Mouse (Mus musculus) cerebellum, postnatal 36 days (tissue): ENCODE measurements at regions not wholly inside any gene's neighbourhood (a gene's known extent, or its start where the extent isn't known, plus 50 kb on each side); places are given as distances from the start of the nearest gene placed in this dataset.

Experiments used
- DNase-seq, 2 experiments: peaks; one replicate each; pipeline ENCODE4 v3.0.0; 2021 to 2022; ENCODE audit warnings: mixed read lengths in 2 of 2

DNA sequence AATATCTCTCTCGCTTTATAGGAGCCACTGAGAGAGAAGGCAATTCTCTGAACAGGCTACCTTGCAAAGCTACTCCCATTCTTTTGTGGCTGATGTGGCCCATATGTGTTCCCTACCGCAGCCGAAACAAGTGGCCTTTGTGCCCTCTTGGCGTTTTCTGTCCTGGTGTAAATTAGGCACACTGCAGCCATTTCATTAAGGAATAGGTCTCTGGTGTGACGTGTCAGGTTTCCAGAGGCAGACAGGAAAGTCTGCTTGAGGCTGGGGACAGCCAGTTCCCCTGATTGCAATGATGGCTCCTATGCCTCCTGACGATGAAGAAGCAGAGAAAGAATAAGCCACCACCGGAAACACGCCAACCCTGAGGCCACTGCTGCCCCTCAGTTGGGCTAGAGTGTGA lies 59.3 kb upstream of the Bcor start:
- DNase-seq = no peak

DNA sequence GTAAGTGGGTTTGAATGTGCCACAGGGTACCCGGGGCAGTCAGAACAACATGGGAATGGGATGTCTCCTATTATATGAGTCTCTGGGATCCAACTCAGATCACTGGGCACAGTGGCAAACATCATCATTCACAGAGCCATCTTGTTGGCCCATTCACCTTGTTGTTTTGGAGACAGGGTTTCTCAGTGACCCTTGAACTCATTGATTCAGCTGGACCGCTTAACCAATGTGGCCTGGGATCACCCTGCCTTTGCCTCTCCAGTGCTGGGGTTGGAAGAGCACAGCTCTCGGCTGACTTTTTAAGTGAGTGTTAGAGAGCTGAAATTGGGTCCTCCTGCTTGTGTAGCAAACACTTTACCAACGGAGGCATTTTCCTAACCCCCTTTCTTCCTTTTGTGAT lies 64.2 kb upstream of the Bcor start:
- no peak for DNase-seq

DNA sequence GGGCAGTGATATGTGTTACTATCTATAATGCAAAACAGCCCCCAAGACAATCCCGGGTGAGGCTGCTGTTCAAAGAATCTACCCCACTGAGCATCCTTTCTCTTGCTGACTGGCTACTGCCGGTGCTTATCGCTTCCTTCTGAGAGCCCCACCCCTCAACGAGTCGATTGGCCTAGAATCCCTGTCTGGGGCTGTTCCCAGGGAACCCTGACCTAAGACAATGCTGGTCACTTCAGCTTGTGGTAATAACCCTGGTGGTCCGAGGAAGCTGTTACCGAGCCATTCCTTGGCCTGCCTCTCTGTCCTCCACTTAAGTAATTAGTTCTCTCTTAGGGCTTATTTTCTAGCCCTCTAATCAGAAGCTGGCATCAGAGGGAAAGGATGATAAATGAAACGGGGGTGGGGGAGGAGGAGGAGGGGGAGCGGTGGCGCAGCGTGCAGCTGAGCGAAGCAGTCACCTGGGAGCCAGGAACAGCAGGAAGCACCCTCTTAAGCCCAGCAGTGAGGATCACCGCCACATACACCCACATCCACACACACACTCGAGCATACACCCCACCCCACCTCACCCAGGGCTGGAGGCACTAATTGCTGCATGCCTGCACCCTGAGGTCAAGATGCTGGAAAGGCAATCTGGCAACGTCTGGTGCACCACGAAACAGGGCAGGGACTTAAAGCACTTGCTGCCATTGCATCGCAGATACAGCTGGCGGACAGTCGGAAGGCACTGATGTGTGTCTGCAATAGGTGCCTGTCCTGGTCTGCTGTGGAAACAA lies 65.1 kb upstream of the Bcor start:
- DNase-seq = no peak

DNA sequence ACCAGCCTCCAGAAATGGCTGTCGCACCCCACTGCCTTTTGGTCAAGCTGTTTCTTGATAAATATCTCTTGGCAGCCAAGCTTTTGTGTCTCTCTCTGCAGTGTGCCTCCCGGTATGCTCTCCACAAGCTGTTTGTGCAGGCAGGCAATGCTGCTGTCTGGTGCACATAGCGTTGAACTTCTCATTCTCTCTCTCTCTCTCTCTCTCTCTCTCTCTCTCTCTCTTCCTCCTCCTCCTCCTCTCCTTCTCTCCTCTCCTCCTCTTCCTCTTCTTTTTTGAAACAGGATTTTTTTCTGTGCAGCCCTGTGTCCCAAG lies 65.7 kb upstream of the Bcor start:
- DNase-seq = peak in 1 of 2 experiments; percentile 13

DNA sequence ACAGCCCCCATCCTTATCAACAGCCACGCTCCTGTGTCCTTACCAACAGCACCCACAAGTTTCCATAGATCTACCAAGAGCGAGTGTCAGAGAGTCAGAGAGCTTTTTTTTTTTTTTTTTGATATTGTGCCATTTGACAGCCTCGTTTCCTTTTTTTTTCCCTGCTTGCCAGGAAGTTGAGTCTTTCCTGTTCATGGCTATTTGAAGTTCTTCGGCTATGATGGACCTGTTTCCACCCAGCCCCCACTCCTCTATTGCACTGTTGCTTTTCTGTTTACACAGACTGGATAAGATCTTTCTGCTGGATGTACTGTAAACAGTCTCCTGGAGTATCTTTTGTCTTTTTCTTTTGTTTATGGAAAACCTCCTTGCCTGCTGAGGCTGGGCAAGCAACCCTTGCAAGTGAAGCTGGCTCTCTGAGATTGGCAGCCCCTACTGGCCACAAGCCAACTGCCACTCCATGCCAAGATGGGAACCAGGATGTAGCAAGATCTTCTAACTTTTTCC lies 80.4 kb upstream of the Bcor start:
- DNase-seq = peak; percentile 4 to 9

DNA sequence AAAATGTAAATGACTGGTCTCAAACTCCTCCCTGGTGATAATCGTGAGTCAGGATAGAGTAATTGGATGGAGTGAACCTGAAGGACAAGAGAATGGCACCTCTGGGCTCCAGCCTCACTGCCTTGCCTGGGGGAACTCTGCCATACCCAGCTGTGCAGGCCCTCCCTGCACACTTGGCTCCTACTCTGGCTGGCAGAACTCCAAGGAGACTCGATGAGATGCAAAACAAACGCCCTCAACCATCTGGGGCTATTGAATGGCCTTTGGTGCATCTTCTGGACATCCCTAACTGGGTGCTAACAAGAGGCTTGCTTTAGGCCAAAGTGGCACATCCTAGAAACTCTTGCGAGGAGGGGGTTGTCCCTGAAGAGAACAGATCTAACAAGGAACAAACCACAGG lies 81.6 kb upstream of the Bcor start:
- DNase-seq = no peak

DNA sequence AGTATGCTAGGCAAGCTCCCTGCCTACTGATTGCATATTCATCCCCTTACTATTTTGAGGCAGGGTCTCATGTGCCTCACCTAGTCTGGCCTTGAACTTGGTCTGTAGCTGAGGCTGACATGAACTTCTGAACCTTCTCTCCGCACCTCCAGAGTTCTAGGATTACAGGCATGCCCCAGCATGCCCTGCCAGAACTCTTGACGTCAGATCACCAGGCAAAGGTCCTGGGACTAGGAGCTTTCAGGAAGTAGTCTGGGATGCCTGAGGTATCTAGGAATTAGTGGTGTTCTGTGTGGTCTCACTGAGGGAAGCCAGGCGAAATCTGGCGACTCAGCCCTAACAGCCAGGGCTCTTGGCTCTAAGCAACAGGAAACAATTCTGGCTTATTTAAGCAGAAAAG lies 88.9 kb upstream of the Bcor start:
- no peak for DNase-seq

DNA sequence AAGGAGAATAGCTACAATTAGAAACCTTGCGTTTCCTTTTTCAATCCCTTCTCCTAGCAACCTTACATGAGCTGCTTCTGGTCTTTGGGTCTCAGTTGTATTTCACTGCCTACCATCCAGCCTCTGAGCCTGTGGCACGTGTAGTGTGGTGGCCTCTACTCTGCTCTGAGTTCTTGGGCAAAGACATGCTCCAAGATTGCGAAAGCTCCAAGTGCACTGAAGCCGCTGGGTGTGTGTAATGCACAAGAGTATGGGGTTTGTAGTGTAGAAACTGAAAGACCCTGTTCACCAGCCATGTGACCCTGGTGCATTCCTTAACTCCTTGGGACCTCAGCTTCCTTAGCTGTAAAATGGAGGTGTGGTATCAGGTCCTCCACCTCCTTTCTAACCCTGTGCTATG lies 89.8 kb upstream of the Bcor start:
- DNase-seq = no peak

DNA sequence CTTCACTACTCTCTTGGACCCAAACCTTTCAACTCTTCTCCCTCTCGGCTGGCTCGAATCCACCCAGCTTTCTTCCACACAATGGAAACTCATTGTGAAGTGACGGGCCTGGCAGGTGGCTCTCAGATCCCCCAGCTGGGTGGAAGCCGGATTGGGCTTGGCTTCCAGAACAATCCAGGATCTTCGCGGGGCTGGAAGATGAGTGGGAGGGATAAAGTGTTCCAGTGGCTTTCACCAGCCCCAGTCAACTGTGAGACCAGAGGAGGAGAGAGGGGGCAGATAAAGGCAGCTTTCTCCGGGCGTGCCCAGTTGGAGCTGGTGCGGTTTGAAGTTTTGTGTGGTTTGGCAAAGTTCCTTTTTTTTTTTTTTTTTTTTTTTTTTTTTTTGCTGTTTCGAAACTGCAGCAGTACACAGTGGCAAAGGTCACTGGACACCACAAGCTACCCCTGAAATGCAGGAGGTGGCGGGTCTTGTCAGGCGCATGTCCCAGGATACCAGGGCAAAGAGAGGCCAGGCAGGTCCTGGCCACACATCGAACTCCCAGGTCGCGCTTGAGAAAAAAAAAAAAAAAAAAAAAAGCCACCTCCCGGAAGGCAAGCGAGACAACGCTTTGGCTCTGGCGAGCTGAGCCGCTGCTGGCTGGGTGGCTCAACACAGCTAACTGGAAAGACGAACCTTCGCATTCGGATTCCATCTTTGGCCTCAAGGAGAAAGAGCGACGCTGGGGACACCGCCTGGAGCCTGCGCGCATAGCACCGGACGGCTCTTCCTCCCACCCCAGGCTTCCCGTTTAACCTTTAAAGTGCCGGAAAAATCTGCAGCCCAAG lies 91.9 kb upstream of the Bcor start:
- DNase-seq = peak; percentile 37 to 47

DNA sequence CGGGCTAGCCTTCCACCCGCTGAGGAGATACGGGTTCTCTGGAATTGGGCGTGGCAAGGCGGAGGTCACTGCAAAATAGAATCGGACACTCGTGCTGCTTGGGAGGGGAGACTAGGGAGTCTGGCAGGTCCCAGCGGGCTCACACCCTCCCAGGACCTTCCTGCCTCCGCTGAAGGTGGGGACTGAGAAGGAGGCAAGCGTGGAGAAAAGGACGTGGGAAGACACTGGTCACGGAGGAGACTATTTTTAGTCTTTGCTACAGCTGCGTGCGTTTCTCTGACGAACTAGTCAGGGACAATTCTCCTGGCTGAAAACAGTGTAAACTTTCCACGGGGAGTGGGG lies 92.5 kb upstream of the Bcor start:
- DNase-seq = no peak

DNA sequence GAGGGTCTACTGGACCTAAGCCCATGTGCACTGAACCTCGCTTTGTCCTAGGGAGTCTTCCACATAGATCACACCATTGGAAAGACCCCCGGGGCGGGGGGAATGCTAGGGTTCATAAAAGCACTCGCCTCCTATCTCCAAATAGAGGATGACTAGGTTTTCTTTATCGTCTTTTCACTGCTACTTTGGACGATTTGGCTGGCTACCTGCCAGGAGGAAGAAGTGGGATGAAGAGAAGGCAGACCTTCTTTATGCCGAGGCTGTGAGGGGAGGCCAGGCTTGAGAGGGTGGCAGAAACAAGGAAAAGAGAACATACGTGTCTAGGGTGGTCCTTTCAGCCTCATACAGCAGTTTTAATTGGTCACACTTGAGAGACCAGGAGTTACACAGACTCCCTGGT lies 96.6 kb upstream of the Bcor start:
- DNase-seq = no peak

DNA sequence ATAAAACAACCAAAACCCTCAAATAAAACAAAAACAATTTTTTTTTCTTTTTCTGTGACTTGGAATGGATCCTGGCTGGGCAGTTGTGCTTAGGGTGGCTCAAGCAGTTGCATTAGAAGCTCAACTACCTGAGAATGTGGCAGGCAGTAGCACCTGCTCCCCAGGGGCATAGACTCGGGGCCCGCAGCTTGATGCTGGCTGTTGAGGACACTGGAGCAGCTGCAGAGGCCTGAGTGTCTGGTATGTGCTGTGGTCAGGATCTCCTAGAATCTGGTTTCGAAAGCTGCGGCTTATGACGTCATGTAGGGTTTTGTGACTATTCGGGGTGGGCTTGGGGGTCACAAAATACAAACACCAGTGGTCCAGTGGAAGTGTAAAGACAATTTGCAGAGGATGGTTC lies 103.7 kb upstream of the Bcor start:
- DNase-seq = no peak

DNA sequence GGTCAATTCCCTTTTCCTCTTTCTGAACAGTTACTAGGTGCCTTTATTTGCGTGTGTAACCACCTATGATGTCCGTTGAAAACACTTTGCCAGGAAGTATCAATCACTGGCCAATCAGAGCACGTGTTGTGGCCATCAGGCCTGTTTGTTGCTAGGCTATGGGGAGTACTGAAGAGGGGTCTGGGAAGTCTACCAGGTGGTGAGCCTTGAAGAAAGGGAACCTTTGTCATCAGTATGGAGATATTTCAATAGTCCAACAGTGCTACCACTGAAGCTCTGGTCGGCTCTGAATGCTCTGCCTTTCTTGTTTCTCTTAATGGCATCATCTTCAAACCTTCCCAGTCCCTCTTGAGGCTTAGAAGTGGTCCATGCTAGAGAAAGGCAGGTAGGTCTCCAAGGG lies 124.6 kb upstream of the Bcor start:
- DNase-seq = no peak

DNA sequence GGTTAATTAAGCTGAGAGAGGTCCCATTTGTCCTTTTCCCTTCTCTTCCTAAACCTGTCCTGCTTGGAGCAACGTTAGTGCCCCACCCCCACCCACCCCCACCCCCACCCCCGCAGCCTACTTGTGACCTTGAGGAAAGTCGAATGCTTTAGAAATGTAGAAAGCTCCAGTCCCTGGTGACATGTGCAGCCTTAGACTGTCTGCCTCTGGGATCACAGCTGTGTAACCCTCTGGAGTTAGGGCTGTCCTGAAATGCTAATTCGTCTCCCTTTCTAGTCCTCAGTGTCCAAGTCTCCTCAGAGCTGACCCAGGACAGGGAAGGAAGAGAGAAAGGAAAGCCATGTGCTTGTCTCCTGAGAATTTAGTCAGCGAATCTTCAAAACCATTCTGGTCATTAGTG lies 125.0 kb upstream of the Bcor start:
- DNase-seq = no peak

DNA sequence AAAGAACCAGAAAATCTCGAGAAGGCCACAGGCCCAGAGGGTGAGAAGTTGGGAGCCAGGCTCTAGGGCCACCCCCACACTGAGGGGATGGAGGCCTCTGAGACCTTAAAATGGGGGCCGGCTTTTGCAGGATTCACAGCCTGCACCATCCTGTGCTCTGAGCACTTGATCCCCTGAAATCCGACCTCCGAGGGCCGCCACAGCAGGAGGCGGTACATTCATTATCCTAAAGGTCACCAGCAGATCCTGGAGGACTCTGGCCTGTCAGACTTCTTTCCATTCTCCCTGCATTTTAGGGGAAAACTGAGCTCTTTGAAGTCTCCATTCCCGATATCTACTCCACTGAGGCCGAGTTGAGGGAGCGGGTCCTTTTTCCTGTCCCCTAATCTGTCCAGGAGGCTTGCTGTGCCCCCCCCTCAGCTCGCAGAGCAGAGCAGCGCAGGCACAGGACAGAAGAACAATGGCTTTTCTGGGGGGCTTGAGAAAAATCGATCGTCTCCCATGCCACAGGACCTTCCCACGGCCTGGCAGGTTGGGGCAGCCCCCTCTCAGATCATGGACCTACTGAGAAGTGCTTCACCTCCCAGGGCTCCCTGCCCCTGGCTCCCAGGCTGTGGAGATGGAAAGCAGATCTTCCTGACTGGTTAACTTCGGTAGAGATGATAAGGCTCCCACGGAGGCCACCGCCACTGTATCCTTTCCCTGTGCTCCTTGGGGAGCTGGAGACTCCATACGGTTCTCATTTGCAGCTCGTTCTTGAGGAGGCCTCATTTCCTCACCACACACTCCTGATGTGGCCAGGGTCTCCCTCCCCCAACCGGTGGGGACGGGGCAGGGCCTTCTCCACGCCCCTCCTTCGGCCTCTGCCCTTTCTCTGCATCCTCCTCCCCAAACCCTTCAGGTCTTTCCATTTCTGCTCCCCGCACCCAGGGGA lies 126.1 kb upstream of the Bcor start:
- DNase-seq = no peak

DNA sequence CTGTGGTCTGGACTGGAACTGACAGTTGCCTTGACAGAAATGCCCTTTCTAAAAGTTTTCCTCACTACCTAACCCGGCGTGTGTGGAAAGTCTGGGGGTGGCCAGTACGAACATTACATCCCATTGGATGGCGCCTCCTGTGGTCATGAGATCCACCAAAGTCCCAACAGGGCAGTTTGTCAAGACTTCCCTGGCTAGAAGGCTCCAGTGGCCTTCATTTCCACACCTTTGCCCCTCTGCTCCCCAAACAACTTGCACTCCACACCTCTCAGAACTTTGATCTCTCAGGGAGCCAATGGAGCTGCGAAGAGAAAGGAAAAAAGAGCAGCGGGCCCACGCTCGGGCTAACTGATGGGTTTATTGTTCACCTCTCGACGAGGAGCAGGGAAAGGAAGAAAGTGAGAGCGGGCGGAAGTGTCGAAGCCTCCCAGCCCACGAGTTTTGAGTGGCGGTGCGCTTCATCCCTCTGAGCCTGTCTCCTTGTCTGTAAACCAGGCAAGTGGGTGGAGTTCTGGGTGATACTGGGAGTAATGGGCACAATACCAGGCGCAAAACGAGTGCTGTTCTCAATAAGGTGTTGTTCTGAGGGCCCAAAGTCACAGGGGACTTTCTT lies 126.9 kb upstream of the Bcor start:
- no peak for DNase-seq

DNA sequence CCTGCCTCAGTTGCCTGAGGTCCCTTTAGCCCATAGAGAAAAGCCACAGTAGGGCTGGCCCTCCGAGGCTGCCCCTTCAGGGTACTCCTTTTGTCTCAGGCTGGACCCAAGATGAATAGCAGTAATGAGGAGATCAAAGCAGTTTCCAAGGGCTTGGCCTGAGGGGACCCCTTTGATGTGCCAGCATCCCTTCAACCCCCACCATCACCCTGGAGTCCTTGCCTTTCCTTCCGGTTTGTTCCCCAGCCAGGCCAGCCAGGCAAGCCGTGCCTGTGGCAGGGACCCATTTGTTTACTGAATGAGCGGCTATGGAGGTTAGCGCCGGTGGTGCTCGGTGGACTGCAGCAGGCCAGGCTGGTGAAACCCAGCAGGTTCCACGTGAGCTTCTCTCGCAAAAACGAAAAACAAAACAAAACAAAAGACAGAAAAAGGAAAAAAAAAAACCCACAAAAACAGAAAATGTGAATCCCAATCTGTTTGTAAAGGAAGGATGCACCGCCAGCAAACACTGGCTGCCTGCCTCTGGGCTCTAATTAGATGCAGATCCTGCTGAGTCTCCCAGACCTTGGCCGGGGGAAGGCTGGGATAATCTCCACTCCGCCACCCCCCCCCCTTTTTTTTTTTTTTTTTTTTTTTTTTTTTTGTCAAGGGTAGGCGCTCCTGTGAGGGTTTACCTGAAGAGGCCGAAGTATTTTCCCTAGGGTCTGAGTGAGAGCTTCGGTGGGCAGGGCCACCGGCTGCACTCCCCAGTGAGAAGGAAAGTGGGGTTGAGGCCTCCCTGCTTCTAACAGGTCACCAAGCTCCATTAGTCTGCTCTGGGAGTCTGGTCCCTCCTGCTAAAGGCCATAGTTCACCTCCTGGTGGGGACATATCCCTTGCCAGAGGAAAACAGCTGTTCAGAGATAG lies 127.8 kb upstream of the Bcor start:
- DNase-seq = peak; percentile 4 to 6

DNA sequence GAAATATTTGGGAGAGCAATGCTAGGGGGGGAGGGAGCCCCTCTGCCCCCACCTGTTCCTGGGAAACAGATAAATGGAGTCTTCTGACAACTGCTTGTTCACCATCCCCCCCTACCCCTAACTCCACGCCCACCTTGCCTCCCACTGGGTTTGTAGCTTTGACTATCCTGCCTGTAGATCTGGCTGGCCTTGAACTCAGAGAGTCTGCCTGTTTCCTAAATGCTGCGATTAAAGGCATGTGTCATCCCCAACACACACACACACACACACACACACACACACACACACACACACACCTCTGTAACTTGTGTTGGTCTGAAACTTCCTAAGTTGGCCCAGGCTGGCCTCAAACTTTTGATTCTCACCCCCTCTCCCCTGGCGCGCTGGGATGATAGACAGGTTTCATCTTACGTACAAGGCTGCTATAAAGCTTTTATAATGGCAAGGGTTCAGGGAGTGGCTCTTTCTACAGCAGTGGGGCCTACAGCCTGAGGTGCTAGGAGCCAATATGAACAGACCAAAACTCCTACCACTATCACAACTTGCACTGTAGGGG lies 128.5 kb upstream of the Bcor start:
- DNase-seq = no peak

DNA sequence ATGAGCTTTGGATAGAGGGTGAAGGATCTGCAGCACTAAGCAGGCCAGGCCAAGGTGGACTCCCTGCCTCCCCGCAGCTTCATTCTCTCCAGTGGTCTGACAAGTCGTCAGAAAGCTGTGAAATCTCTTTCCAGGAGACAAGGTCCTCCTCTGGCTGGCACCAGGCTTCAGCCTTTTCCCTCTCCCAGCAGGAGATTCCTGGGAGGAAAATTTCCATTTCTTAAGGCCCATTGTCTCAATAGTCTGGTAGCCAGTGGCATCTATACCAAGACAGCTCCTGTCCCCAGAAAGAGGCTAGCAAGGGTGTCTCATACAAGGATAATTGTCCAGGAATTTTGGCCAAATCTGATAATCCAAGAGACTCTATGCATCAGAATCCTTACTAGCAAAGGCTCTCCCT lies 133.0 kb upstream of the Bcor start:
- no peak for DNase-seq

DNA sequence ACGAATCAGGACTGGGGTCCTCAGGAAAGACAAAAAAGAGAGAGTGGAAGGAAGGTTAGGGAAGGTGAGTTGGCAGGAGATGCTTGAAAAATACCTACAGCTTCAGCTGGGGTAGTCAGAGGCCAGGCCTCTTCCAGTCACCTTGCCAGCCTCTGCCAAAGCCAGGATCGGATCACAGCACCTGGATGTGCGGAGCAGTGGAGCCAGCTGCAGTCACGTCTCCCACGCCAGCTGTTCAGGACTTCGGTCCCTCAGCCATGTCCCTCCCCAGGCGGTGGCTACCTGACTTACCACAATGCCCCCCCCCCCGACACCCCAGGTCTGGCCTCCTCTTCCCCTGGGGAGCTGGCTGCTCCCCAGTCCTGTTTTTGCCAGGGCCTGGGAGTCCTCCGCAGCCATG lies 134.3 kb upstream of the Bcor start:
- no peak for DNase-seq

DNA sequence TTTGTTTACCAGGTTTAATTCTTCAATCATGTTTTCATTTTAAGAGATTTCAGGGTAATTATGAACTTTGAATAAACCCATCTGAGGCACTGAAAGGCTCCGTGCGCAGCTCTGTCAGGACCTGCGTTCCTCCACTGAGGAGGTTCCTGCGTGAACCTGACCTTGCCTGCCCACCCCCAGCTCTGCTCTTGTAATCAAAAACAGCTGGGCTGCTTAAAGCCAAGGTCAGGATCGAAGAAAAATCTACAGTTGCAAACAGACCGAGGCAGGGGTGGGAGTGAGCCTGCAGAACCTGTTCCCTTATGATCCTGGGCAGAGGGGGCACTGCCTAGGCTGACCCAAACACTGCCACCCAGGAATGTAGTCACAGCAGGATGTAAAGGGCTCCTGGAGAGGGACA lies 134.8 kb upstream of the Bcor start:
- no peak for DNase-seq
